Mouse (Mus musculus): Measurements from ENCODE around the gene Nutf2-ps1.

DNA sequence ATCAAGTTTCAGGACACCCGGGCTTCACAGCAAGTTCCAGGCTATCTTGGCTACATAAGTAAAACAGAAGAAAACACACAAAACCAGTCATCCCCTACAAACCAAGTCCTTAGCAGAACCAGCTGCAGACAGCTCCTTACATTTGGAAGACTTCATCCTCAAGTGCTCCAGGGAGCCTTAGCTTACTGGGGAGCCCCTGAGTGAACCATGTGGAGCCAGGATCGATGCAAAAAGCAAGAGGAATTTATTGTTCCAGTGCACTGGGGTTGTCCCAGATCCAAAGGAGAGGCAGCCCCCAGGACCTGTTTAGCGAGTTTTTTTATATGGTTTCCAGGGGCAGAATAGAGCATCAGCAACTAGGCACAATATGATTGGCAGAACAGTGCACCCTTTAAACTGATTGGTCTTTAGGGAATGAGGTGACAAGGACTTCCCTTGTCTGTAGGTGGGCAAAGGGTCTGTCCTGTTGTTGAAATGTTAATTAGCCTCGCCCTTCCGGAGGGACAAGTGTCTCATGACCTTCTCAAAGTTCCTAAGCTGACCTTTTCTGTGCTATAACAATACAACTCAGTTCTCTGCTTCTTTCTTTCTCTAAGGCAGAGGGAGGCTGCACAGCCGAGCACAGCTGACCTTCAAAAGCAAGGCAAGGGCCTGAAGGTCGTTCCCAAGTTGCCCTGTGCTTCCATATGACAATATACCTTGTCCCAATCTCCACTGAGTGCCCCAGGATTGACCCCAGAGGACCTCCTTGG lies 8.0 kb upstream of the Nutf2-ps1 start:
- TF ChIP-seq GATA1 (IDR thresholded peaks at IDR 0.05; ENCODE audit: borderline replicate concordance, low read length), result no peak
- TF ChIP-seq FLI1 (IDR thresholded peaks at IDR 0.05; ENCODE audit: low read length), result no peak

Data from megakaryocyte, embryonic 14.5 days (primary cell).